Mouse (Mus musculus) stomach, embryonic 14.5 days (tissue): ENCODE data around the gene Wdr46. TPM values are rescaled to one million over a fixed set of nuclear protein-coding genes. Genes with fewer than 3 reads are reported as not detected.
A peak's percentile ranks its signal among the peaks of the same experiment; 100 is the strongest.
"Not testable (repeated sequence)": the region's sequence is repeated elsewhere in the genome, so short reads cannot be mapped to it uniquely, and the experiment has no call there.

ENCODE experiments used
- ATAC-seq: fragments of 200-750 bp; cut with Nextera tagmentation; 2 replicates; pipeline ENCODE4 v1.8.0; 2017; ENCODE audit warnings: low read depth, moderate TSS enrichment; ENCODE audit not compliant: insufficient number of reproducible peaks, insufficient read depth, low FRiP score
- H3K27ac ChIP-seq: fragments of 300-500 bp; sonication (generic); 2 replicates; pipeline ENCODE4 v1.5.1; 2014; ENCODE audit warnings: mild to moderate bottlenecking, low read length, moderate library complexity, mixed read lengths
- H3K27me3 ChIP-seq: fragments of 300-500 bp; sonication (generic); 2 replicates; pipeline ENCODE4 v1.6.1; 2014; ENCODE audit warnings: low read length, control low read depth, mixed read lengths; ENCODE audit not compliant: control insufficient read depth, insufficient read depth
- H3K36me3 ChIP-seq: fragments of 300-500 bp; sonication (generic); 2 replicates; pipeline ENCODE4 v1.6.1; 2014; ENCODE audit warnings: mild to moderate bottlenecking, control low read depth, low read length, moderate library complexity, mixed read lengths; ENCODE audit not compliant: control insufficient read depth, insufficient read depth
- H3K4me1 ChIP-seq: fragments of 300-500 bp; sonication (generic); 2 replicates; pipeline ENCODE4 v1.6.1; 2014; ENCODE audit warnings: low read length, control low read depth, mixed read lengths; ENCODE audit not compliant: control insufficient read depth, insufficient read depth
- H3K4me2 ChIP-seq: fragments of 300-500 bp; sonication (generic); replicated peaks from 2 replicates; pipeline ENCODE4 v1.6.1; 2014; ENCODE audit warnings: low read depth, low read length, control low read depth
- H3K4me3 ChIP-seq: fragments of 300-500 bp; sonication (generic); 2 replicates; pipeline ENCODE4 v1.5.1; 2014; ENCODE audit warnings: low read depth, low read length, control low read depth
- H3K9ac ChIP-seq: fragments of 300-500 bp; sonication (generic); replicated peaks from 2 replicates; pipeline ENCODE4 v1.6.1; 2014; ENCODE audit warnings: low read depth, mild to moderate bottlenecking, control low read depth, low read length, moderate library complexity, mixed read lengths
- H3K9me3 ChIP-seq: fragments of 300-500 bp; sonication (generic); 2 replicates; pipeline ENCODE4 v1.6.1; 2016; ENCODE audit warnings: low read depth, low read length, control low read depth; ENCODE audit not compliant: control insufficient read depth
- WGBS: fragments of 180-500 bp; shearing (Covaris S2); extraction: QIAGEN DNeasy Blood & Tissue Kit; methylation state at CpG from one replicate; pipeline ENCODE4 v1.1.7; 2014; 5-methylcytosine and 5-hydroxymethylcytosine counted together
- polyA plus RNA-seq: library from polyadenylated mRNA; unstranded; fragments of >200 nt; fragmentation: Nextera tagmentation; extraction: Ambion mirVana; gene quantifications from 2 replicates; pipeline ENCODE4 v1.2.1, GENCODE M21; 2014

Wdr46 gene
- 19.0 and 23.0 TPM in 2 replicates for polyA plus RNA-seq

DNA sequence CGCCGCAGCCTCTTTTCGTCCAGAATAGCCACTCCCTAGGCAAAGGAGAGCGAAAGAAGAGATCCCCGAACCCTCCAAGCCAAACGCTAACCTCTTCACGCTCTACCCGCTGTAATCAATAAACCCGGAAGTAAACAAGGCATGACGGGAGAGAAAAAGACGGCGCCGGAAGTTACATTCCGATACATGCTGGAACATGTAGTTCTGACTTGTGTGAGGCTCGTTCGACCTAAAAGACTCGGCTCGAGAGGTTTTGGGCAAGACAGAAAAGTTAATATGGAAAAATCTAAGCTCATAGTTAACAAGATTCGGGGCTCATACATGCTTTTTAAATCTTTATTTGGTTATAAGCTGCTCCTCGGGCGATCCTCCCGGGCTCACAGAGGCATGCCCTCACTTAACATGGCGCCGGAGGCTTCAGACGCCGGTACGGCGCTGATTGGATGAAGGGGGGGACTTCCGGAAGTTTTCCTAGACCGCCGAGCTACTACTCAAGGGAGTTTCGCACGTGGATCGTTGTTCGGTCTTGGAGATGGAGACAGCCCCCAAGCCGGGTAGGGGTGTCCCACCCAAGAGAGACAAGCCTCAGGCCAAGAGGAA, at the start of gene Wdr46, which contains the start of gene Pfdn6:
Wdr46 (plus strand) TSS at position 455 of the 600 bp plus-strand sequence.
Pfdn6 (minus strand) TSS at position 138 of the 600 bp plus-strand sequence.
- no peak within 1 kb of the TSS for H3K27ac ChIP-seq
- H3K9me3 ChIP-seq = no peaks in the 10 kb centered on the region
- peak; percentile 88 for ATAC-seq
- peak within 1 kb of the TSS; percentile 87 for H3K4me3 ChIP-seq
- peaks cover 14% of the 10 kb centered on the region; the same call in 1 of the 2 replicates for H3K4me1 ChIP-seq
- peaks cover 26% of the 10 kb centered on the region; the same call in 1 of the 2 replicates for H3K36me3 ChIP-seq
- H3K9ac ChIP-seq = peak within 1 kb of the TSS; percentile 71
- WGBS = under 1% methylated on average over 36 of the region's 36 CpGs
- no peaks in the 10 kb centered on the region for H3K27me3 ChIP-seq
- peak within 1 kb of the TSS; percentile 97 for H3K4me2 ChIP-seq

DNA sequence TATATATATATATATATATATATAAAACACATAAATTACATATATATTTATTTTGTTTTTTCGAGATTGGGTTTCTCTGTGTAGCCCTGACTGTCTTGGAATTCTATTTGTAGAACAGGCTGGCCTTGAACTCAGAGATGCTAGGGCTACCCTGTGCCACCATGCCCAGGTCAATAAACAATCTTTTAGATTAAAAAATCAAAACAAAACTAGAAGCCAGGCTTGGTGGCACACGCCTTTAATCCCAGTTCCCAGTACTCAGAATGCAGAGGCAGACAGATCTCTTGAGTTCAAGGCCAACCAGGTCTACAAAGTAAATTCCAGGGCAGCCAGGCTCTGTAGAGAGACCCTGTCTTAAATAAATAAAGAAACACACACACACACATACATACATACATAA, 49.1 kb upstream of the Wdr46 start:
- Histone ChIP-seq H3K27me3 (no peaks in the 10 kb centered on the region), H3K4me1 (peaks cover 8% of the 10 kb centered on the region; the same call in 1 of the 2 replicates), H3K9ac (no peak overlapping the region), H3K4me3 (no peak overlapping the region), H3K27ac (no peak overlapping the region), H3K9me3 (no peaks in the 10 kb centered on the region), H3K4me2 (no peak overlapping the region), H3K36me3 (peaks cover under 1% of the 10 kb centered on the region; the same call in 1 of the 2 replicates)
- ATAC-seq = no peak
- 56% methylated on average over 2 of the region's 2 CpGs for WGBS

- not testable (repeated sequence) for H3K4me3 ChIP-seq, H3K27ac ChIP-seq, H3K27me3 ChIP-seq, H3K4me1 ChIP-seq, H3K9me3 ChIP-seq, H3K9ac ChIP-seq, H3K4me2 ChIP-seq, H3K36me3 ChIP-seq, ATAC-seq
- 65% methylated on average over 6 of the region's 6 CpGs for WGBS
Observed at GRCm38 (mm10) chr17:33891892-33892291, 48.6 kb upstream of the Wdr46 start.

DNA sequence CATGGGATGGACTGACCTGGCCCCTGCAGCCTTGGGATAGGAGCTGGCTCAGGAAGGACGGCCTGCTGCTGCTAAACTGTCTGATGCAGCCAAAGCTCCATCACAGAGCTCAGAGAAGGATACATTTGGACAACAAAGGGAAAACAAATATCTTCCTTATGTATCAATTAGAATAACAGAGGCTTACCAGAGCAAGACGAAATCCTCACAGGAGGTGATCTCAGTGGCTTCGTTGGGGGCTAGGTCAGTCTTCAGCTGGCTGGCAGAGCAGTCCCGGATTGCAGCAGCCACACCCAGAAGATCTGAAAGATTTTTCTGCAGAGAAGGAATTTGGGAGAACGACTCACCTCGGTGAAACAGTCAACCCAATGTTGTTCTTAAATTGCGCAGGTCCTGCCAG, 48.0 kb upstream of the Wdr46 start:
- H3K36me3 ChIP-seq = no peaks in the 10 kb centered on the region
- 24% methylated on average over 7 of the region's 7 CpGs for WGBS
- H3K4me2 ChIP-seq = no peak overlapping the region
- no peak overlapping the region for H3K27ac ChIP-seq
- H3K9me3 ChIP-seq = no peaks in the 10 kb centered on the region
- H3K9ac ChIP-seq = no peak overlapping the region
- peaks cover 8% of the 10 kb centered on the region; the same call in 1 of the 2 replicates for H3K4me1 ChIP-seq
- ATAC-seq = no peak
- H3K27me3 ChIP-seq = no peaks in the 10 kb centered on the region
- H3K4me3 ChIP-seq = no peak overlapping the region

- not testable (repeated sequence) for H3K27me3 ChIP-seq
Observed at GRCm38 (mm10) chr17:33893011-33893410, 47.4 kb upstream of the Wdr46 start.

DNA sequence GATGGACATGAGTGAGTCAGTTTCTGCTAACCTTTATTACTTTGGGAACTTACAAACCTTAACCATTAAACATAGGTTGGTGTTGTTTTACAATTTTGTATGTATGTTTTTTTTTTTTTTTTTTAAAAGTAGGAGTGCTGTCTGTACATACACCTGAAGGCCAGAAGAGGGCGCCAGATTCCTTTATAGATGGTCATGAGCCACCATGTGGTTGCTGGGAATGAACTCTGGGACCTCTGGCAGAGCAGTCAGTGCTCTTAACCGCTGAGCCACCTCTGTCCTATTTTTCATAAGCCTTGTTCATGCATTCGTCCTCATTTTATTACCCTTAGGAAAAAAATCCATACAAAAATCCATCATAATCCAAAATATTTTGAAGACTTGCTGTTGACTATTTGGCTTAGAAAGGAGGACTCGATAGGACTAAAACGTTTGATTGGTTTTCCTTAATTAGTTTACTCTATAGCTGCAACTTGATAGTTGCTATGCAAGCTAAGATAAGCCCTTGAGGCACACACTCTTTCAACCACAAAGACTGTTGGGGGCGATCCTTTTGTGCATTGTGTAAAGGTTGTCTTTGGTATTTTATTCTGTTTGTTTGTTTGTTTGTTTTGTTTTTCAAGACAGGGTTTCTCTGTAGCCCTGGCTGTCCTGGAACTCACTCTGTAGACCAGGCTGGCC, 43.2 kb upstream of the Wdr46 start:
- ATAC-seq = no peak

More at GRCm38 (mm10) chr17:33893011-33893410, 47.4 kb upstream of the Wdr46 start:
- H3K4me1 ChIP-seq, H3K27ac ChIP-seq, ATAC-seq, H3K4me2 ChIP-seq, H3K36me3 ChIP-seq, H3K9me3 ChIP-seq, H3K9ac ChIP-seq, H3K4me3 ChIP-seq: not testable (repeated sequence)
- WGBS = 55% methylated on average over 4 of the region's 4 CpGs

DNA sequence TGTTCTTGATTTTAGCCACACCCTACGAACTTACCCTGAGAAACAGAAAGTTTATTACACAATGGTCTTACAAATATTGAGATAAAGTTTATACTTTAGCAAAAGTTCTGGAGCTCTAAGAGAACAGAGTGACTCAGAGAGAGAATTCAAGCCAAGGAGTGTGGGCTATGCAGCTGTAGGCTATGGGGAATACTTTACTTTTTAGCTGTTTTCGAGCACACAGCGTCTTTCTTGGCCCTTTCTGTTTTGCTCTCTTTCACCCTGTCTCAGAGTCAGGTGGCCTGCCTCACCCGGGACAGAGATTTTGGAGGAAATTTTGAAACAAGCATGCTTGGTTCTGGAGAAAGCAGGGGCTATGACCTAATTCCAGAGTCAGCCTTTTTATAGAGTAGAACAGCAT, 42.3 kb upstream of the Wdr46 start:
- WGBS = 76% methylated on average over 4 of the region's 4 CpGs
- H3K4me3 ChIP-seq, H3K27me3 ChIP-seq, H3K9ac ChIP-seq, H3K4me2 ChIP-seq, ATAC-seq, H3K27ac ChIP-seq, H3K9me3 ChIP-seq, H3K4me1 ChIP-seq, H3K36me3 ChIP-seq: not testable (repeated sequence)

More for the DNA sequence above, 43.2 kb upstream of the Wdr46 start:
- Histone ChIP-seq H3K9me3 (no peaks in the 10 kb centered on the region), H3K27me3 (no peaks in the 10 kb centered on the region), H3K27ac (no peak overlapping the region), H3K9ac (no peak overlapping the region), H3K4me2 (no peak overlapping the region), H3K4me1 (no peaks in the 10 kb centered on the region), H3K4me3 (no peak overlapping the region), H3K36me3 (no peaks in the 10 kb centered on the region)
- WGBS = 36% methylated on average over 6 of the region's 6 CpGs

DNA sequence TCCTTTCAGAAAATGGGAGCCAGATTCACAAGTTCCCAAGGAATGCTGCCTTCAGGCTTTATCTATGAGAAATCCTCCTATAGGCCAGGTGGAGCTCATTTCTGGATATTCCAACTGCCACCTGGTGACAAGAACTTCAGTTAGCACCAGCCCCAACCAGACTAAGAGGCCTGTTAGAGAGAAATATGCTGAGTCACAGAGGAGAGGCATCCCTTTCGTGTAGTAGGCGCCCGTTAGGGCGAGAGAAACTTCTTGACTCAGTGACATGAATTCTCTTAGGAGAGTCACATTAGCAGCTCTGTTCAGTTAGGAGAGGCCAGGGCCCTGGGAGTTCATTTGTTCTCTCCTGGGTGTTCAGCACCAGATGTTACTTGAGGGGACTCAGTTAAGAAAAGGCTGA, 40.8 kb upstream of the Wdr46 start:
- H3K27ac ChIP-seq = no peak overlapping the region
- H3K9ac ChIP-seq = no peak overlapping the region
- no peaks in the 10 kb centered on the region for H3K36me3 ChIP-seq
- H3K4me2 ChIP-seq = no peak overlapping the region
- H3K4me3 ChIP-seq = no peak overlapping the region
- 70% methylated on average over 4 of the region's 4 CpGs for WGBS
- H3K27me3 ChIP-seq = no peaks in the 10 kb centered on the region
- no peaks in the 10 kb centered on the region for H3K9me3 ChIP-seq
- no peaks in the 10 kb centered on the region for H3K4me1 ChIP-seq
- no peak for ATAC-seq
